Mouse (Mus musculus): ENCODE data around the gene Fxyd7. TPM values are rescaled to one million over a fixed set of nuclear protein-coding genes. Genes with fewer than 3 reads are reported as not detected.

Gene Fxyd7
- total RNA-seq, 2 experiments from 2014 or later, result 8.9 to 13.3 TPM

GRCm38 (mm10) chr7:31077470-31077869 is 26.2 kb upstream of the Fxyd7 start:
- DNase-seq (ENCODE audit: low spot score in 2 of 2), result no peak

- no peak for DNase-seq (ENCODE audit: low spot score in 2 of 2)
Measured at GRCm38 (mm10) chr7:31076492-31076891, 25.2 kb upstream of the Fxyd7 start, which contains the start of gene Fxyd3. Fxyd3 (minus strand) TSS chr7:31076704.

- DNase-seq (ENCODE audit: low spot score in 2 of 2), result no peak
Measured at GRCm38 (mm10) chr7:31074713-31075069, 23.4 kb upstream of the Fxyd7 start.

- DNase-seq (ENCODE audit: low spot score in 2 of 2), result no peak
Measured at GRCm38 (mm10) chr7:31074061-31074712, 22.9 kb upstream of the Fxyd7 start.

GRCm38 (mm10) chr7:31073546-31073945 is 22.3 kb upstream of the Fxyd7 start:
- DNase-seq (ENCODE audit: low spot score in 2 of 2), result no peak

GRCm38 (mm10) chr7:31072326-31072725 is 21.1 kb upstream of the Fxyd7 start:
- DNase-seq (ENCODE audit: low spot score in 2 of 2), result no peak

- no peak for DNase-seq (ENCODE audit: low spot score in 2 of 2)
Measured at GRCm38 (mm10) chr7:31070324-31070723, 19.1 kb upstream of the Fxyd7 start.

GRCm38 (mm10) chr7:31069491-31069890 is 18.2 kb upstream of the Fxyd7 start:
- no peak for DNase-seq (ENCODE audit: low spot score in 2 of 2)

GRCm38 (mm10) chr7:31067836-31068235 is 16.6 kb upstream of the Fxyd7 start:
- no peak for DNase-seq (ENCODE audit: low spot score in 2 of 2)

GRCm38 (mm10) chr7:31063074-31063560 is 11.8 kb upstream of the Fxyd7 start:
- DNase-seq (ENCODE audit: low spot score in 2 of 2), result no peak

GRCm38 (mm10) chr7:31060621-31061010 is 9.3 kb upstream of the Fxyd7 start:
- no peak for DNase-seq (ENCODE audit: low spot score in 2 of 2)

- DNase-seq (ENCODE audit: low spot score in 2 of 2), result no peak
Measured at GRCm38 (mm10) chr7:31059919-31060620, 8.8 kb upstream of the Fxyd7 start.

- peak; percentile 74 to 81 for DNase-seq (ENCODE audit: low spot score in 2 of 2)
Measured at GRCm38 (mm10) chr7:31059108-31059507, 7.8 kb upstream of the Fxyd7 start, which contains the start of gene Lgi4. Lgi4 (plus strand) TSS chr7:31059342.

GRCm38 (mm10) chr7:31058211-31058610 is 6.9 kb upstream of the Fxyd7 start:
- DNase-seq (ENCODE audit: low spot score in 2 of 2), result no peak

- DNase-seq (ENCODE audit: low spot score in 2 of 2), result no peak
Measured at GRCm38 (mm10) chr7:31057730-31058129, 6.5 kb upstream of the Fxyd7 start.

- DNase-seq (ENCODE audit: low spot score in 2 of 2), result no peak
Measured at GRCm38 (mm10) chr7:31057071-31057470, 5.8 kb upstream of the Fxyd7 start, which contains the start of gene Fxyd1. Fxyd1 (minus strand) TSS chr7:31057199.

GRCm38 (mm10) chr7:31056448-31056847 is 5.2 kb upstream of the Fxyd7 start:
- DNase-seq (ENCODE audit: low spot score in 2 of 2), result no peak

GRCm38 (mm10) chr7:31055883-31056282 is 4.6 kb upstream of the Fxyd7 start:
- DNase-seq (ENCODE audit: low spot score in 2 of 2), result no peak

- peak; percentile 58 to 60 for DNase-seq (ENCODE audit: low spot score in 2 of 2)
Measured at GRCm38 (mm10) chr7:31055354-31055824, 4.1 kb upstream of the Fxyd7 start.

- no peak for DNase-seq (ENCODE audit: low spot score in 2 of 2)
Measured at GRCm38 (mm10) chr7:31054661-31055320, 3.5 kb upstream of the Fxyd7 start.

- no peak for DNase-seq (ENCODE audit: low spot score in 2 of 2)
Measured at GRCm38 (mm10) chr7:31053882-31054447, 2.7 kb upstream of the Fxyd7 start.

Data from adrenal gland, postnatal 4 days (tissue).